25 mouse cellular contexts compared by ENCODE assay signal in the genomic region with DNA sequence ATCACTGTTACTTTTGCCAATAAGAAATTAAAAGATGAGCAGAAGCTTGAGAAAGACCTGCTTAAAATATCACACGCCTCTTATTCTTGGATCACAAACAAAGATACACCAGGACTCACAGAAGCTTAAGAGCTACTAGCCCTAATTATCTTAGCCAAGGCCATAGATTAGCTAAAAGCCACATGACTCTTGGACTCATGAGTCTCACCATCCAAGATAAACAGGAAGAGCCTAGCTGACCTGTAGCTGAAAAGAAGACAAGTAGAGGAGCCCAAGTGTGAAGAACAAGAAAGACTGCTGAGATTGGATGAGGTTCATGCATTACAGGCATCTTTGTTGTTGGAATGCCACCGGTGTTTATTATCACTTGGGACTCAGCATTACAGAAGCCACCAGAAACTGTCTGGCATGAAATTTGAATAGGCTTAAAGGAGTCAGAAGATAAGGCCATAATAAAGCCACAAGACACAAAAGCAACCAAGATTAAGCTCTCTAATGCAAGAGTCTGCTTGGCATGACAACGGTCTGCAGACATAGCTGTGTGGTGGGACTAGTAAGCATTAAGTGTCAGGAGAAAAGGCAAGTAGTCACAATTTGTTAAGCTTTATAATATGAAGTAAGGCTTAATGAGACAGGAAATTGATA.
DNase-seq lines count a peak whose midpoint lies in the region; ATAC-seq and TF ChIP-seq lines count a peak whose summit lies in the region.
"Had no signal": no experiment of that assay in that cellular context is flagged by ENCODE, and none has a peak within 500 bp of the region (broad histone marks: within the 10 kb centered on the region; RNA-seq: fewer than 3 reads in every experiment).

No protein-coding gene starts in this region.

- peak; percentile 79 for DNase-seq in 416B (ENCODE audit: low read depth)
- peak; percentile 63 for DNase-seq in MEL-GATA-1-ER (ENCODE audit: extremely low read depth, low read depth)
- DNase-seq in liver, embryonic 13.5 days: no peak
- no peak for DNase-seq in cerebellum, adult 11-12 months
- no peak for DNase-seq in forebrain, postnatal 0 days
- DNase-seq in gastrocnemius, adult 8-10 months (ENCODE audit: low spot score in 2 of 2): no peak
- DNase-seq: adrenal gland, adult 8-10 months; cerebellum, adult 11 months; cerebellum, postnatal 10 days; gastrocnemius, postnatal 14 days; heart, postnatal 36 days; kidney, adult 11 months; kidney, postnatal 14 days; retina, postnatal 1 day; right cerebral cortex, postnatal 14 days had no signal

- TF ChIP-seq CTCF in forebrain, postnatal 0 days (IDR thresholded peaks at IDR 0.05; ENCODE audit: low read depth): no peak

- H3K9me3 ChIP-seq in liver, embryonic 13.5 days (replicated peaks): no peaks in the 10 kb centered on the region
- no peaks in the 10 kb centered on the region for H3K9me3 ChIP-seq in forebrain, postnatal 0 days (ENCODE audit: low read length)
- H3K9me3 ChIP-seq: embryonic facial prominence, embryonic 10.5 days; embryonic facial prominence, embryonic 15.5 days; forebrain, embryonic 12.5 days; hindbrain, embryonic 12.5 days; lung, embryonic 15.5 days; midbrain, embryonic 12.5 days; stomach, embryonic 15.5 days had no signal

- no peak overlapping the region for H3K4me3 ChIP-seq in liver, embryonic 13.5 days (replicated peaks)
- H3K4me3 ChIP-seq in forebrain, postnatal 0 days (ENCODE audit: low read depth, low read length): no peak overlapping the region
- H3K4me3 ChIP-seq: embryonic facial prominence, embryonic 10.5 days; embryonic facial prominence, embryonic 15.5 days; forebrain, embryonic 12.5 days; hindbrain, embryonic 12.5 days; layer of hippocampus, adult 2 months; lung, embryonic 15.5 days; midbrain, embryonic 12.5 days; stomach, embryonic 15.5 days had no signal

- no peak overlapping the region for H3K27ac ChIP-seq in liver, embryonic 13.5 days
- H3K27ac ChIP-seq in forebrain, postnatal 0 days (ENCODE audit: low read depth, low read length): no peak overlapping the region
- H3K27ac ChIP-seq: embryonic facial prominence, embryonic 10.5 days; embryonic facial prominence, embryonic 15.5 days; forebrain, embryonic 12.5 days; hindbrain, embryonic 12.5 days; layer of hippocampus, adult 2 months; lung, embryonic 15.5 days; midbrain, embryonic 12.5 days; stomach, embryonic 15.5 days had no signal

- 18% methylated on average over 3 of the region's 3 CpGs for WGBS in liver, embryonic 13.5 days (ENCODE audit: insufficient replicate concordance)
- WGBS in forebrain, postnatal 0 days: 74% methylated on average over 3 of the region's 3 CpGs

- no peak overlapping the region for H3K9ac ChIP-seq in liver, embryonic 13.5 days
- H3K9ac ChIP-seq in forebrain, postnatal 0 days: no peak overlapping the region
- H3K9ac ChIP-seq: embryonic facial prominence, embryonic 15.5 days; forebrain, embryonic 12.5 days; hindbrain, embryonic 12.5 days; lung, embryonic 15.5 days; midbrain, embryonic 12.5 days; stomach, embryonic 15.5 days had no signal

- no peaks in the 10 kb centered on the region for H3K27me3 ChIP-seq in liver, embryonic 13.5 days
- no peaks in the 10 kb centered on the region for H3K27me3 ChIP-seq in forebrain, postnatal 0 days (ENCODE audit: insufficient read depth, low read length)
- H3K27me3 ChIP-seq: embryonic facial prominence, embryonic 15.5 days; forebrain, embryonic 12.5 days; hindbrain, embryonic 12.5 days; lung, embryonic 15.5 days; midbrain, embryonic 12.5 days; stomach, embryonic 15.5 days had no signal

- no peaks in the 10 kb centered on the region for H3K36me3 ChIP-seq in liver, embryonic 13.5 days
- no peaks in the 10 kb centered on the region for H3K36me3 ChIP-seq in forebrain, postnatal 0 days (ENCODE audit: insufficient read depth)
- H3K36me3 ChIP-seq: embryonic facial prominence, embryonic 10.5 days; embryonic facial prominence, embryonic 15.5 days; forebrain, embryonic 12.5 days; hindbrain, embryonic 12.5 days; lung, embryonic 15.5 days; midbrain, embryonic 12.5 days; stomach, embryonic 15.5 days had no signal

- peak; percentile 59 for ATAC-seq in liver, embryonic 13.5 days (ENCODE audit: low read depth)
- ATAC-seq in megakaryocyte progenitor cell, adult 5-6 weeks (replicated peaks; ENCODE audit: poor library complexity): peak; percentile 88
- no peak for ATAC-seq in forebrain, postnatal 0 days

- H3K4me2 ChIP-seq in liver, embryonic 13.5 days: 0 out of 2 replicates have a peak overlapping the region, but pooled peaks have one; percentile 2
- no peak overlapping the region for H3K4me2 ChIP-seq in forebrain, postnatal 0 days (ENCODE audit: low read depth)
- H3K4me2 ChIP-seq: embryonic facial prominence, embryonic 15.5 days; forebrain, embryonic 12.5 days; heart, embryonic 11.5 days; hindbrain, embryonic 12.5 days; lung, embryonic 15.5 days; midbrain, embryonic 12.5 days; stomach, embryonic 15.5 days had no signal

- H3K4me1 ChIP-seq in liver, embryonic 13.5 days (replicated peaks): peaks cover 11% of the 10 kb centered on the region
- H3K4me1 ChIP-seq in forebrain, postnatal 0 days (ENCODE audit: insufficient read depth): no peaks in the 10 kb centered on the region
- H3K4me1 ChIP-seq: embryonic facial prominence, embryonic 10.5 days; embryonic facial prominence, embryonic 15.5 days; forebrain, embryonic 12.5 days; hindbrain, embryonic 12.5 days; lung, embryonic 15.5 days; midbrain, embryonic 12.5 days; stomach, embryonic 15.5 days had no signal

Comparison
In these comparisons a context has a peak if more than half of its experiments do, and no peak if none do; other contexts are left out.
1. DNase-seq: peak in 416B (single experiment) and MEL-GATA-1-ER (single experiment); none in liver, embryonic 13.5 days (single experiment), cerebellum, adult 11-12 months (single experiment), forebrain, postnatal 0 days (single experiment) and gastrocnemius, adult 8-10 months (0 of 2).